Mouse (Mus musculus) embryo, embryonic 9.5 days (tissue): ENCODE data around the gene Dync1i2.

Source experiments
- DNase-seq: peaks from one replicate; pipeline ENCODE4 v3.0.0-alpha.2; 2017; ENCODE audit errors: extremely low spot score

Dync1i2 gene

DNA sequence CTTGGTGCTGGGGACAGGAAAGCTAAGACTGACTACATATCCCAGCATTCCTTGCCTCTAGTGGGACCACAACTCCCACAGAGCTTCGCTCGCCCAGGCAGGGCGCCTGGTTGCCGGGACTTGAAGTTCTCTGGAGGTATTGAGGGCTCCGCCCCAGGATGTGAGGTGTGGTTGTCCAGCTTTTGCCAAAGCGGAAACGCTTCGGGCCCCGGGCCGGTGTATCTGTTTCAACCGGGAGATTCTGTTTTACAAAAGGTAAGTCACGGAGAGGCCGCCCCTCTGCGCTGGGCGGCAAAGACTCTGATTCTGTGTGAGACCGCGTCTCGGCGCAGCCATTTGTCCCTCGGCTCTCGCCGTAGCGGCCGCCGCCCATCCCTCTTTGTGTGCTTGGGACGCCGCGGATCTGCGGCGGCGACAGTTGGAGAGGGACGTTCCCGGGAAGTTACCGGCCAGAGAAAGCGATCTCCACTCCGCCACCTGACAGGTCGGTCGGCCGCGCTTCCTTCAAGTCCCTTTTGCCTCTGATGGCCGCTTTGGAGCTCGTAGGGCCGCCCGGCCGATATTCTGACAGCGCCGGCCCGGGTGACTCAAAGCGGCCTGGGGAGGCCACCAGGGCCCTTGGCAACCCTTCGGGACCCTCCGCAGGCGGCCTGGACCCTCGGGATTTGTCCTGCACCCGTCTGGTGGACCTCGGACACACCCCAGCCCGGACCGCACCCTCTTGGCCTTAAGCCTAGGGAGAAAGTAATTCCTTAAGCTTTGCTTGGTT lies at the start of gene Dync1i2:
TSS of gene Dync1i2 (plus strand) at position 116 of the 769 bp plus-strand sequence.
- peak; percentile 91 for DNase-seq

DNA sequence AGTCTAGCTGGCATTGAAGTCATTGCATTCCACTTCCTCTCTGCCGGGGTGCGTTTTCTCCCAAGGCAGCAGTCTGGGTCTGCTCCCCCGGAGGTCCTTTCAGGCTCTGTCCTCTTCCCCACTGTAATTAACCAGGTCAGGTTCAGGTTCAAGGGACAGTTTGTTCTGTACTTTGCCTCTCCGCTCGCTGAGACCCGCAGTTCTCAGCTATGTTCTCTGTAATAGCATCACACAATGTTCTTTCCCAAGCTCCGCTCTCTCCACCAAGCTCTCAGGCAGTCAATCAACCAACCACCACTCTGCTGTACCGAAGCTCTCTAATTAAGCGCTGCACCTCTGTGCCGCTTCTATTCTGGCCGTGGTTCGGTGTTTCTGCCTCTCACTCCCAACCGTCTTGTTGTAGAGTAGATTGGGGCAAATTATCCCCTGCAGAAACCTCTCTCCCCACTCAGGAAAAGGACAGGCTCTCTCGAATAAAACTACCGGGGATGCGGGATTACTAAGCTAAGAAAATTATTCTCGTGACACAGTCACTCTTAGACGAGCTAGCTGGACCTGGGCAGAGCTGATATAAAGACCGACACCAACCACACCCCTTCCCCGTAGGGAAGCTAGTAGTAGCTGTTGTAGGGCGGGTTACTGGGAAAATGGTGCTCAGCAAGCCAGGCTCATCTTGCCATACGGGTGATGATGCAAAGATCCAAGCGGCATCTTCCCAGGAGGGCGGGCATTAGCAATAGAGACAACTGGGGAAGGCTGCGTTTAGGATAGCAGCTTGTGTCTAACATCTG lies 48.5 kb upstream of the Dync1i2 start:
- DNase-seq = no peak

DNA sequence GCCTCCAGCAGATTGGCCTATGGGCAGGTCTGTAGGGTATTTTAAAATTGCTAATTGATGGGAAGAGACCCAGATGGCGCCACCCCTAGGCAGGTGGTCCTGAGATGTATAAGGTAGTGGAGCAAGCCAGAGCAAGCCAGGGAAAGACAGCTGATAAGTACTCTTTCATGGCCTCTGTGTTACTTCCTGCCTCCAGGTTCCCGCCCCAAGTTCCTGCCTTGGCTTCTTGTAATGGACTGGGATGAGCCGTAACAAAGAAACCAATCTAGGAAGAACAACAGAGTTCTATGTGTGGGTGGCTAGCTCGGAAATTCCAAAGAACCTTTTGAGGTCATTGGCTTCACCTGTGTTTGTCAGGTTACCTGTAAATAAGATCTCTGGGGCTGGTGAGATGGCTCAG lies 44.3 kb upstream of the Dync1i2 start:
- no peak for DNase-seq

DNA sequence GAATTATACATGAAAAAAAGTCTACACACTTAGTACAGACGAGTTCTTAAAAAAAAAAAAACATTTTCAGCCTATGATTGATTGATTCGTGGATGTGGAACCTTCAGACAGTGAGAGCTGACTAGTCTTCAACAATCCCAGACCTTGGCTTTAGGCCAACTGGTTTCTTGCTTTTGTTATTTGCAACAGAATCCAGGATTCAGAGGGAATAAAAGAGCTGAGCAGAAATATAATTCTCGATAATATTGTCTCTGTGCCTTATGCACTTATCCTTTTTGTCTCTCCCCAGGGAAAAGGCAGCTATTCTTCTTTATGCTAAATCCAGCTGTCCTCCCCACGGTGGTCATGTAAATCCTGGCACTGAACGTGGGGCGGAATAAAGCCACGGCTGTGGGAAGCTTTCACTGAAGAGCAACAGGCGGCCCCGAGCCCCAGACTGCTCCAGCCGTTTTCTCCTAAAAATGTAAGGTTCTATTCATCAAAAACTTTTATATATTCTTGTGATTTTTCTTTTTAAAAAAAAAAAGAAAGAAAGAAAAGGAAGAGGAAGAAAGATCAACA lies 43.0 kb upstream of the Dync1i2 start:
- no peak for DNase-seq

DNA sequence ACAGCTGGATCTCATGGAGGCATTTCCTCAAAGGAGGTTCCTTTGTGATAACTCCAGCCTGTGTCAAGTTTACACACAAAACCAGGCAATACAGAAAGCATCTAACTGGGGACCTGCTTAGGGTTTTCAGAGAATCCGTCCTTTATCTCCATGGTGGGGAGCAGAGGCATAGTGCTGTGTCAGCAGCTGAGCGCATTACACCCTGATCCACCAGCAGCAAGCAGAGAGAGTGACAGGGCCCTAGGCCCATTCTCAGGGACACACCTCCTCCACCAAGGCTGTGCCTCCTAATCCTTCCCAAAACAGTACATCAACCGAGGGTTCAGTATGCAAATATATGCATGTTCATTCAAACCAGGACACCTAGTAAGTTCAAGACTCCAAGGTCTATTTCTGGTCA lies 38.5 kb upstream of the Dync1i2 start:
- DNase-seq = no peak

DNA sequence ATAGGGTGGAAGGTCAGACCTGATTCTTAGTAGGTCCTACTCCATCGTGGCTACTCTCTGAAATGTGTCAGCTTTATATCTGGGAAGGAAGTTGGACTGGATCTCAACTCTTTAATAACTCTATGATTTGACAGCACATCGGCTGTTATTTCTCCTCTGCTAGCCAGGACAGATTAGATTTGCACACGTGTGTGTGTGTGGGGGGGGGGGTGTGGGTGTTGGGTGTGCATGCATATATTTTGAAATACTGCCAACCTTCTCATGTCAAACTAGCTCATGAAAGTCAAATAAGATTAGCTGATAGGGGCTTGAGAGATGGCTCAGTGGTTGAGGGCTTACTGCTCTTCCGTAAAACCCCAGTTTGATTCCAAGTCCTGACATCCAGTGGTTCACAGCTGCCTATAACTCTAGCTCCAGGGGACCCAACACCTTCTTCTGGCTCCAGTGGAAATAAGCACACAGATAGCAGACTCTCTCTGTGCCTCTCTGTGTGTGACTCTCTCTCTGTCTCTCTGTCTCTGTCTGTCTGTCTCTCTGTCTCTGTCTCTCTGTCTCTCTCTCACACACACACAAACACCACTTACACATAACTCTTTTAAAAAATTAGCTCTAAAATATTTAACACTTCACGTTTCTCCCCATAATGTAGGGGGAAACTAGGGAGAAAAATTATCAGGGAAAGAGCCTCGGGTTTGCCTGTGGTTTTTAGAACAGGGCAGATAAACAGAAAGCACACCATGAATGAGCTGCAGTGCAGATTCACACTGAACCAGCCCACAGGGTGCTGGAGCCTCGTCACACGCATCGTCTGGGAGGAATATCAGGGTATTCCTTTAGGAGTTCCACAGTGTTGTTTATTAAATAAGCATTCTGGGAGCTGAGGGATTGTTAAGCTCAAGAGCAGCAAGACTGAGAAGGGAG lies 34.9 kb upstream of the Dync1i2 start:
- no peak for DNase-seq

DNA sequence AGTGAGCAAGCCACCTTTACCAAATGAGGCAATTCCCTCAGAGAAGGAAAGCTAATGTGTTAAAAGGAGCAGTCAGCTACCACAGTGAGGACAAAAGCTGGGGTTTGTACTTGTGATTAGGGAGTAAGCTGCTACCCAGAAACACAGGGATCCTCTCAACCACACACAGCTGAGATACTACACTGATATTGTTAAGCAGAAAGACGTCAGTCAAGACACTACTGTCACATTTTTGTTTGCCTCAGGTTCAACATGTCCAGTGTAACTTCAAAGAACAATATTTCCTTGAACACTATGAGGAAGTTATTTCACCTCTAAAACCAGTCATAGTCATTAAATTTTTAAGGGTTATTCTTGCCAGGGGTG lies 34.3 kb upstream of the Dync1i2 start:
- DNase-seq = no peak

DNA sequence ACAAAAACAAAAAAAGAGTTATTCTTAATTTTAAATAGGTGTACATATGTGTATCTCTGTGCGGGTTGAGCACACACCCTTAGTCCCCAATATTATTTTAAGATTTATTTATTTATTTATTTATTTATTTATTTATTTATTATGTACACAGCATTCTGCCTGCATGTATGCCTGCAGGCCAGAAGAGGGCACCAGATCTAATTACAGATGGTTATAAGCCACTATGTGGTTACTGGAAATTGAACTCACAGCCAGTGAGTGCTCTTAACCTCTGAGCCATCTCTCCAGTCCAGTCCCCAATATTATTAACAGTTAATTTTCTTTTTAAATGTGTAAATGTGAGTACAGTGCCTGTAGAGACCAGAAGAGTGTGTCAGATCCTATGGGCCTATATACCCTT lies 33.7 kb upstream of the Dync1i2 start:
- no peak for DNase-seq

DNA sequence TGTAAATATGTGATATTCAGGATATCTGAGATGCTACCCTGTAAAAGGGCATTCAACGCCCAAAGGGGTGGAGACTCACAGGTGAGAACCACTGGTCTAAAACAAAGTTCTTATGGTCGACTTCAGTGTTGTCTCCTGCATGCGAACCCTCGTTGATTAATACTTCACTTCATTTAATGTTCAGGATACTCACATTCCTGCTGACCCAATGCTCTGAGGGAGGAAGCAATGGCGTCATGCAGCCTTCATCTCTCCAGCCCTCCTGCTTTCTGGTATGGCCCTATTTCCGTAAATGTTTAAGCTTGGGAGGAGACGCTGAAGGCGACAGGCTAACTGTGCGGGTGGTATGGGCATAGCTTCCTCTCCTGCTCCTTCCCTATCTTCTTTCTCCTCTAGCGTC lies 31.8 kb upstream of the Dync1i2 start:
- no peak for DNase-seq

DNA sequence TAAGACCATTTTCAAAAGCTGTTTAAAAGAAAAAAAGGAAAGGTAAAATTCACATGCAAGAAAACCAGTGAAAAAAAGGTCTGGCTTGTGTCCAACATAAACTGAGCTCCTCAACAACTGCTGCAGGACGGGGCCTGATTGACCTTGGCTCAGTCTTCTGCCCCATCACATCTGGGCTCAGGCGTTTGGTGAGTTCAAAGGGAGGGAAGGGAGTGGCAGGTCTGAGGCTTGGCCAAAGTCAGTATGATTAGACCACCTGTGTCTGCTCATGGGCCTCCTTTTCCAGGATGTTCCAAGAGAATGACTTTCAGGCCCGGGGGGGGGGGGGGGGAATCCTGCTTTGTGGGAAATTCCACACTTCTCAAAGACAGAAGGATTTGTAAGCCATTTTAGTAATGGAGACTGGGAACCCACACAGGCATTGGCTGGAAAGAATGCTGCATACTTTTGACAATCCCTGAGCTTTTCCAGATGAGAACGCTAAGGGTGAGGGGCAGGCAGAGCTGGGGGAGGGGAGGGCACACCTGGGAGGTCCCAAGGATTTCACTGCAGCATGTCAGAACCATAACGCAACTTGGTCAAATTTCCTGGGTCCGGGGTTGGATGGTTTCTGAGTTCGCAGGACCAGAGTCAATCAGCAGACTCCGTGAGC lies 30.8 kb upstream of the Dync1i2 start:
- DNase-seq = no peak

DNA sequence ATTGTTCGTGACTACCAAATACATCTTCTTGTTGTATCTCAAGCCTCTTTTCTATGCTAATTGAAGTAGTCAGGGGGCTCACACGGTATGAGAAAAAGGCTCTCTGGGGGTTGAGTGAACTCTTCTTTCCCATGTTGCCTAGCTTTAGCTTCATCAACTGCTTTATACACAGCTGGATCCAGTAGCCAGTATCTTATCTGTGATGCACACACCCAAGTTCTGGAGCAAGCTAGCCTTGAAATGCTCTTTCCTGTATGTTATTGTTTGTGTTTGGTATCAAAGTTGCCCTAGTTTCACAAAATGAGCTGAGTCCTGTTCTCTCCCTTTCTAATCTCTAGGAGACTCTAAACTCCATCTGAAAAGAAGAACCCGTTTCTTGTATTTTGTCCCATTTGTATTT lies 23.6 kb upstream of the Dync1i2 start:
- DNase-seq = no peak

DNA sequence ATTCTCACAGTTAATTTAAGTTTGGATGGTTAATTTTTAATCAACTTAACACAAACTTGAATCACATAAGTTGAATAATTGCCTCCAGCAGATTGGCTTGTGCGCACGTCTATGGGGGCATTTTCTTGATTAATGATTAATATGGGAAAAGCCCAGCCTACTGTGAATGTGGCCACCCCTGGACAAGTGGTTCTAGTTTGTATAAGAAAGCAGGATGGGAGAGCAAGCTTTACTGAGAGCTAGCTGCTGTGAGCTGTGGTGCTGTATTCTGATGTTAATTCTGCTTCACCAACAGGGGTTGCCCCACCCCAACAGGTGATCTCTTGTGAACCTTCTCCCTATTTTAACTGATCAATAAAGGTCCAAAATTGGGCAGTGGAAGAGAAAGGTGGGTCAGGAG lies 22.6 kb upstream of the Dync1i2 start:
- no peak for DNase-seq

DNA sequence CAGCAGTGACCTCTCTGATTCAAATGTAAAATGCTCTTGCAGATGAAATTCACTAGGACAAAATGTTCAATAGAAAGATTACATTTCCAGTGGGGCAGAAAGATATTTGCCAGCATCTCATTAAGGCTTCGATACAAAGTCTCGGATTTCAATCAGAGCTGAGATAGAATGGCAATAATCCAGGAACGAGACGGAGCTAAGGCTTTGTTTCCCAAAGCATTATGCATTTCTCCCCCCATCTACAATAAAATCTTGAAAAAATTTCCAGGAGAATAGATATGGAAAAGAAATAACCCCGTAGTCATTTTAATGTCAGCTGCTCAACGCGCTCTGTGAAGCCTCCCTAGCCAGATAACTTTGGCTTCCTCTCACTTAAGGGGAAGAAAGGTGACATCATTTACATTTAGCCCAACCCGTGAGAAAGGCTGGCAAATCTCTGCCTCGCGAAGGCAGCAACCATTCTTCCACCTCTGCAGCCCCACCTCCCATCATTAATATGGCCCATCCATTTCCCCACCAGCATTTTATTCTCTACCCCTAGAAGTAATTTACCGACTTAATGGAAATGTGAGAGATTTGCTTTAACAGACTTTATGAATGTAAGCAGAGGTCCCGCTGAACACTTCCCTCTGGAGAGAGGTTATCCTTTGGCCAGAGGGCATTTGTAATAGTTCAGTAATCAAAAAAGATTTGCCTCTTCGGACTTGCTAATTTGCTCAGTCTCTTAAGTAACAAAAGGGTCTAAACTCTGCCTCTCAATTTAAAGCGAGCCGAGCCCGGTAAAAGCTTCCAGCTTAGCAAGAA lies 19.9 kb upstream of the Dync1i2 start:
- DNase-seq = peak; percentile 3

DNA sequence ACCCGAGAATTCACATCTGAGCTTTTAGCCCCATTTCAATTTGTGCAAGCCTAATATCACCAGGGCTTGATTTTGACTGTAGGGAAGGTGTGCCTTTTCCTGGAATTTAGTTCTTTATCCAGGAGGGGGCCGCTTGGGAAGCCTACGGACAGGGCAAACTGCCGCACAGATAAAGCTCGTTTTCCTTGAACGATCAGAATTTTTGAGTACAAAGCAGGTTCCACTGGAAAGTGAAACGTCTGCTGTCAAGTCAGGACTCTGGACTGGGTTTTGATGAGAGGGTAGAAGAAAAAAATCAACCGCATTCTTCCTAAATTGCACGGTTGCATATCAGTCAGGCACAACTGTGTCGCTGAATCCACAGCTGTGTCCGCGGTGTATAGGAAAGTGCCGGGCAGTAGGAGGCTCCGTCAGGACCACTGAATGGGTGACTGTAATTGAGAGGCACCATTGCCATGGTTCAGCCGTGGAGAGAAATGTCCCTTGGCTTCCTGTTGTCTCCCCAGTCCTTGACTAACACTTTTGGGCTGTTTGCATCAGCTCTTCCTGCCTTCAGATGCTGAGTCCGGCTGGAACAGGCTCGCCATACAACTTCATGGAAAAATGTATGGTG lies 19.2 kb upstream of the Dync1i2 start:
- DNase-seq = peak; percentile 6

DNA sequence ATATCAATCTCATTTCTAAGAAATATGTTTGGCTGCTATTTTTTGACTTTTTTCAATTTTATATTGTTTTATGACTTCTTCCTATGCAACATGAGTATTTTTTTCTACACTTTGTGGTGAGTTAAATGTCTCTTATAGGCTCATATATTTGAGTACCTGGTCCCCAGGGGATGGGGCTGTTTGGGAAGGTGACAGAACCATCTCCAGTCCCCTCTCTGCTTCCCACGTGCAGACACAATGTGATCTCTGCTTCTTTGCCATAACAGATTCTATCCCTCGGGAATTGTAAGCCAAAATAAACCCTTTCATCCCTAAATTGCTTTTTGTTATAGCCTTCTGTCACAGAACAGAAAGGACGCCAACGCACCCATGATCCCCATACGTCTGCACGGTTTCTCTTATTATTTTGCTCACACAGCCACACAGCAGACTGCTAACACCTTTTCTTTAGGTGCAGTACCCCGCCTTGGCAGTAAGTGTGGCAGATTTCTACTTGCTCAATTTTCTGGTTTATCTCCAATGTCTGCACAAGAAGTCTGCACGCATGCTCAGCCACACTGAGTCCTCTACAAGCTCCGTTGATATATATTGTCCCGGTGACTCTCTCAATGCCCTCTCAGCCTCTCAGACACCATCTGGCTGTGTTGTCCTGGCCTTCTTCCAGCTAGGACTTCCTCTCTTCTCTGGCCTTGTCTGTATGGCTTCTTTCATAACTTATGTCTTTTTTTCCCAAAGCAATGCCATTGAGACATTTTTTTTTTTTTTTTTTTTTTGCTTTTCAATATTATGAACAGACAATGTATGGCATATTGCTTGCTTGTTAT lies 17.2 kb upstream of the Dync1i2 start:
- no peak for DNase-seq

DNA sequence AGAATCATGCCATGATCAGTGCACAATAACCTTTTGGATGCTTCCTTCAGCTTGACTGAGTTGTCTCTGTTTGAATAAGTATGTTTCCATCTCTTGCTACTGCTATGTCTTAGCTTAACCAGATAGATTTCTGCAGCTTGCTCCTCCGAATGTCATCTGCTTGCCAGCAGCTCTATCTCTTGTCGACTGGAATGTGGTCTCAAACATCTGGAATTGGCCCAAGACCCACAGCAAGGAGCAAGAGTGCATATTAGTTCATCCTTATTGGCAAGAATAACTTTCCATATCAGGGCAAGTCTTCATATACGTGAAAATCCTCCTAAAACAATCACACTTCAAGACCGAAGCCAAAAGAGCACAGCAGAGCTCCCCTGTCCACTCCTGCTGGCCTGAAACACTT lies 14.6 kb upstream of the Dync1i2 start:
- no peak for DNase-seq

DNA sequence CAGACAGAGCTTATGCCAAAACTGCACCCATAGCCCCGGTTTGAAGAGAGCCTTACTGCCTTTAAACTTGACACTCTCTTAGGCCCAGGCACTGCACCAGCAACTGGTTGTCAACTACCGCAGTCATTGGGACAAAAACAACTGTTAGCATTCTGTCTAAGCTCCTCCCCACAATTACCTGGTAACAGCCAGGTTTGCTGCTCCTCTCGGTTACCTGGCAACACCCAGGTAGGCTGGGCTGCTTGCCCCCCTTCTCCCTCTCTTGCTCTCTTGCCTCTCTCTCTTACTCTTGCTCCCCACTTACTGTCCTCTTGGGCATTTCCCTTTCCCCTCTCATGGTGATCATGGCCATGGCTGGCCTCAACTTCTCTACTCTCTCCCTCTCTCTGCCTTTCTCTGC lies 12.6 kb upstream of the Dync1i2 start:
- DNase-seq = no peak

DNA sequence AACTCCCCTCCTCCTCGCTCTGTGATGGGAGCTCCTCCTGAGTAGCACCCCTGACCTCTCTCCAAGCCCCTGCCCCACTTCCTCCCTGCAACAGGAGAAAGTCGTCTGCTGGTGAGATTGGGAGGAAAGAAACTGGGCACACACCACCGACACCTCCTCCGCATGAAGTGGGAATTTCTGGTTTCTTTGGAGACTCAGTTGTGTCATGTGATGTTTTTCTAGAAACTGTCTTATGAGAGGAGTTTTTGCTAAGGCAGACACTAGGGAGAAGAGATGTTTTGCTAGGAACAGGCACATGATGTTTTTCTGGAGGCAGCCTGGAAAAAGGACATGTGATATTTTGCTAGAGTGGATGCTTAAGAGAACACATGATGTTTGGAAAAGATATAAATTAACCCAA lies 11.0 kb upstream of the Dync1i2 start:
- no peak for DNase-seq

DNA sequence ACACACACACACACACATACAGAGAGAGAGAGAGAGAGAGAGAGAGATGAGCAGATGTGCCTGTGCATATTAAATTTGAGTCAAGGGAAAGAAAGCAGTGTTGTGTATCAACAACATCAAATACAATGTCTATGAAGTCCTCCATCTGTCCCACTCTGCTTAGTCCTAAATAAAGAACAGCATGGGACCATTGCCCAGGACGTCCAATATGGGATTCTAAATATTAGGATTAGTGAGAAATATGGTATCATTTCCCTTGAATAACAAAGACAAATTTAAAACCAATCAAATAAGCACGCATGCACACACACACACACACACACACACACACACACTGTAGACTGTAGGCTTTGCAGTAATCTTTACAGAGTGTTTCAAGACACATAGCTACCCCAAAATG lies 9.6 kb upstream of the Dync1i2 start:
- no peak for DNase-seq
